Mouse (Mus musculus): ENCODE data around the gene Spred1.

Gene Spred1

GRCm38 (mm10) chr2:117121212-117121983 lies at the start of gene Spred1:
Gene Spred1, plus strand, starts transcription at chr2:117121374.
- DNase-seq (ENCODE audit: inconsistent ontology term), result peak; percentile 44

DNA sequence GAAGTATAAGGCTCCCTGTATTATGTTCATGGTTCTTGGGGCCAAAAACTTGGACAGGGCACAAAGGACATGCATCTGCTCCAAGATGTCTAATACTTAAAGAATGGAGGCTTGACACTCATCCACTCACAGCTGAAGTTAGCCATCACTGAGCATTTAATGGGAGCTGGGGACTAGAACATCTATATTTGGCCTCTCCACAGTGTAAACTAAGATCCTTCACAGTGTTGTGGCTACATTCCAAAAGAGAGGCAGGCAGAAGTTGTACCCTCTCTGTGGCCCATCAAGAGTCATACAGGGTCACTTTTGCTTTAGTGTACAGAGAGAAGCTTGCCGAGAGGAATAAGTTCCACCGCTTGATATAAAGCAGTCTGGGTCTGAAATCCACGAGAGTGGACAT lies 49.6 kb upstream of the Spred1 start:
- DNase-seq (ENCODE audit: inconsistent ontology term), result no peak

- peak; percentile 92 for DNase-seq (ENCODE audit: inconsistent ontology term)
Observed at GRCm38 (mm10) chr2:117078711-117079110, 42.5 kb upstream of the Spred1 start.

DNA sequence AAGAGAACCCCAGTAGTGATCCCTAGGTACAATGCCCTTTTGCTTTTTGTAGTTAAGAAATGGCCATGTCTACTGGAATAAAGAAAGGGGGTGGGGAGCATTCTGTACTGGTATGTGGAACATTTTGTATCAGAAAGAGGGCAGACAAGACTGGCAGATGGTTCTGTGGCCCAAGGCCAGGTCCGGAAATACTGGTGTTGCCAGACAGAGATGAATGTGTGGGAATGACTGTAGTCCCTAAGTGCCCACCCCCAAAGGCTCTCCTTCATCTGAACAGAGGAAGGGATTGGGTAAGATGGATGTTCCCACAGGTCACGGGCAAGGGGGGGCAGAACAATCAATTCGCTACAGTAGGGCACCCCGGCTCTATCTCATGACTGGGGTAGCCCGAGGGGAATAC lies 41.6 kb upstream of the Spred1 start:
- peak; percentile 90 for DNase-seq (ENCODE audit: inconsistent ontology term)

DNA sequence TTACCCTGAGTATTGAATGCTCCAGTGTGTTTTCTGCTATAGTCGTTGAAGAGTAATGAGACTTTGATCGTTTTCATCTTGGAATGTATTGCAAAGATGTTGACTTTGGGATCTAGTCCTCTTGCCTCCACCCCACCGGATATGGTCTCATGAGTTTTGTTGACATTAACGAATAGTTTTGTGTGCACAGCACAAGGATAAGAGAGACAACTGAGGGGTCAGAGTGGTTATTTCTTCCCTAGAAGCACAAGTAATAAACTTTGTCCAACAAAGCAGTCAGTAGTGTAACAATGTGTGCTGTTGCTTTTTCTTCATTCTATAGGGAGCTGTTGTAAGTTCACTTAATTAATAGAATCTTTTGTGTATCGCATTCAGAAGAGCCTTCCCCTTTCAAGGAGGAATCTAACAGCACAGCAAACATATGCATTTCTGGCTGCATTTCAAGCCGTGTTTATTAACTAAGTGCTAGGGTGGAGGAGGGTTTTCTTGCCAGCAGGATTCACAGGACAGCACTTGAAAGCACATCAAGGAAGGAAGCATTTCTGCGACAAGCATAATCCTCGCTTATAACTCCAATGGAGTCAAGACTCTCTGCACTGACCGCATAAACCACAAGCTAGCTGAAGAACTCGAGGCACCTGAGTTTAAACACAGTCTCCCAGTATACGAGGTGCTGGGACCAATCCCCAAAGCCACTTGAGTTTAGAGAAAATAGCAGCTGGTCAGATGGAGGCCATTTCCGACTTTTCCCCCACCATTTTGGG lies 35.0 kb upstream of the Spred1 start:
- DNase-seq (ENCODE audit: inconsistent ontology term), result no peak

- peak; percentile 64 for DNase-seq (ENCODE audit: inconsistent ontology term)
Observed at GRCm38 (mm10) chr2:117086766-117087457, 34.3 kb upstream of the Spred1 start.

DNA sequence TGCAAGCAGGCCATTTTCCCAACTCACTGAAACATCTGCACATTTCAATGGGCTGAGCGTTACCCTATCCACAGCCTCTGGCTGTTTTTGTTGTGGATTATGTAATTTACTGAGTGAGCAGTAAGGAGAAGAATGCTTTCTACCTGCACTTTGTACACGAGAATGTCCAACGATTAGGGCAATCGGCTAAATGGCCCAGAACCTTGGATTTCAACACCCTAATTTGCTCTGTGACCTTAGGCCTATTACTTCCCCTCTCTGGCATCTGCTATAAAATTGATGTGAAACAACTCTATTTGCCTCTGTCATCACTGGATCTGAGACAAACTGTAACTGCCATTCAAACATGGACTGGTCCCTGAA lies 33.7 kb upstream of the Spred1 start:
- no peak for DNase-seq (ENCODE audit: inconsistent ontology term)

DNA sequence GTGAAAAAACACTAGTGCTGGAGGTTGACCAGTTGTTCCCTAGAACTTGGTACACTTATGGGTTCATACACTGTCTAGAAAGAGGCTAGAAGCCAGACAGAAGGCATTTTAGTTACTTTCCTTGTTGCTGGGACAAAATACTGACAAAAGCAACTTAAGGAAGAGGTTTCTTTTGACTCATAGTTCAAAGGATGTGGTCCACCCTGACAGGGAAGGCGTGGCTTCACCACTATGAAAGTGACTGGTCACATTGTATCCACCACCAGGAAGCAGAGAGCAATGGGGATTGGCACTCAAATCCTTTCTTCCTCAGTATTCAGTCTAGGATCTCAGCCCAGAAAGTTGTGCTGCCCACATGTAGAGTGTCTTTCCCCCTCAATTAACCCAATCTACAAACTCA lies 31.7 kb upstream of the Spred1 start:
- no peak for DNase-seq (ENCODE audit: inconsistent ontology term)

- no peak for DNase-seq (ENCODE audit: inconsistent ontology term)
Observed at GRCm38 (mm10) chr2:117090061-117090460, 31.1 kb upstream of the Spred1 start.

GRCm38 (mm10) chr2:117092946-117093401 lies 28.2 kb upstream of the Spred1 start:
- peak; percentile 59 for DNase-seq (ENCODE audit: inconsistent ontology term)

- DNase-seq (ENCODE audit: inconsistent ontology term), result peak; percentile 57
Observed at GRCm38 (mm10) chr2:117095491-117095890, 25.7 kb upstream of the Spred1 start.

DNA sequence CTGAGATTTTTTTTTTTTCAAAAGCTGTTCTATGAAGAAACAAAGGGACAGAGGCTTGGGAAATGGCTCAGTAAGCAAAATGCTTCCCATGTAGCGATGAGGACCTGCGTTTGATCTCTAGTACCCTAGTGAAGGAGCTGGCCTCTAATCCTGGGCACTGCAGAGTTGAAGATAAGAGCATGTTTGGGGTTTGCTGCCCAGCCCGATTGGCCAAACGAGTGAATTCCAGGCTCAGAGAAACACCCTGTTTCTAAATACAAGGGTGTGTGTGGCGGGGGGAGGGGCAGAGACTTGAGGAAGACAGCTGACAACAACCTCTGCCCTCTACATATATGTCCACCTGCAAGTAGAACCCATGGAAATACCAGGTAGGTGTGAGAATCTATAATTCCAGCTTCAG lies 23.9 kb upstream of the Spred1 start:
- no peak for DNase-seq (ENCODE audit: inconsistent ontology term)

DNA sequence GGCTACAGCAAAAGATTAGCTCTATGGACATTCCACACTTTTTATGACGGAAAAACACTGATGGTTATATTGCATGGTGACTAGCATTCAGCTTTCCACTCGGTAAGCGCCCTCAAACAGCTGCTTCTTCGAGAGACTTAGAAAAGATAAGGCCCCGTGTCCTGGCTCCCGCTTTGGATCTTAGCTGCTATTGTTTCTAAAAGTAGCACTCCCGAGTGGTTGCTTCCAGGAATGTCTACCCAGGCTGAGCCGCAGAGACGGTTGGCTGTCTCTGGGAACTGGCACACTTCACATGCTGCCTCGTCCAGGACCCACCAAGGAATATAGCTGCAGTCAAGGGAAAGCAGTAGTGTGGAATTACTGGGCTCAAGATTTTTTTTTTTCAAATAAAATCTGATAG lies 21.9 kb upstream of the Spred1 start:
- peak; percentile 41 for DNase-seq (ENCODE audit: inconsistent ontology term)

DNA sequence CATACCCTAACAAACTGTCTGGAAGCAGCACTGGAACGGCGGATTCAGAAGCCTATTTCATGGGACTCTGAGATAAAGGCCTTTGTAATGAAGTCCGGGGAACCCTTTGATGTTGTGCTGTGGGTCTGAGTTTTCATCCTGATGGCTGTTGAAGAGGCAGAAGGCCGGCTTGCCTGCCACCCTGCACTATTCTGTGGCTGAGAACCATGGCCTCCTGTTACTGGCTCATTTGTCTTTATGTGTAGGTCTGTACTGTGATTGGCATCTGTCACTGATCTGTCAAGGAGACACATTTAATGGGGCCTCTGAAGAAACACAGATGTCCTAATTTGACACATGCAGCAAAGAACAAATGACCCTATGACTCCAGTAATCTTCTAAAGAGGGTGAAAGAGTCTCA lies 17.7 kb upstream of the Spred1 start:
- DNase-seq (ENCODE audit: inconsistent ontology term), result no peak

GRCm38 (mm10) chr2:117105407-117105806 lies 15.8 kb upstream of the Spred1 start:
- peak; percentile 25 for DNase-seq (ENCODE audit: inconsistent ontology term)

- no peak for DNase-seq (ENCODE audit: inconsistent ontology term)
Observed at GRCm38 (mm10) chr2:117108059-117108458, 13.1 kb upstream of the Spred1 start.

- no peak for DNase-seq (ENCODE audit: inconsistent ontology term)
Observed at GRCm38 (mm10) chr2:117109296-117109695, 11.9 kb upstream of the Spred1 start.

- DNase-seq (ENCODE audit: inconsistent ontology term), result no peak
Observed at GRCm38 (mm10) chr2:117110355-117110866, 10.8 kb upstream of the Spred1 start.

DNA sequence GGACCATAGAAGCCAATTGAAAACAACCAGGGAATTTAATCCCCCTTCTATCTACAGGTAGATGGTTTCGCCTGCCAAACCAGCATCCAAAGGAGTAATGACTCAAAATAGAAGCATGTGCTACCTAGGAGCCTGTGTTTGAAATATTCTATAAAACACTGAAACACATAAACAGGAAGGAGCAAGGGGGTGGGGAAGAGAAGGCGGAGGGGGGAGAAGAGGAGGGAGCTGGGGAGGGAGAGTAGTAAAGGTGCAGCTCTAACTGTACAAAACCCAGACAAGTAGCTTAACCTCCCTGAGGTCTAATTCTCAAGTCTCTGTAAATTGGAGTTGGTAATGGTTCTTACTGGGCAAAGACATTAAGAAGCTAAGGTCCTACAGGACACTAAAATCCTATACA lies 7.9 kb upstream of the Spred1 start:
- DNase-seq (ENCODE audit: inconsistent ontology term), result no peak

- no peak for DNase-seq (ENCODE audit: inconsistent ontology term)
Observed at GRCm38 (mm10) chr2:117113762-117114161, 7.4 kb upstream of the Spred1 start.

GRCm38 (mm10) chr2:117118516-117118915 lies 2.7 kb upstream of the Spred1 start:
- peak; percentile 81 for DNase-seq (ENCODE audit: inconsistent ontology term)

All from Muller cell, postnatal 12 days (primary cell).